Mouse (Mus musculus) T-helper 1 cell (primary cell): ENCODE data around the gene Arhgef6.

Source experiments
- in situ Hi-C: fragments of 300-600 bp; cut with MboI, MseI; formaldehyde crosslinking; loops from one replicate; pipeline ENCODE4 v1.15.1; 2025; ENCODE audit warnings: high pct_unique_total_duplicates

Gene Arhgef6

GRCm38 (mm10) chrX:57303188-57303878 lies 35.2 kb downstream of the Arhgef6 start:
- in situ Hi-C loops, result no loop called here

- in situ Hi-C loops, result no loop called here
These were observed 39.6 kb downstream of the Arhgef6 start for GRCm38 (mm10) chrX:57298946-57299345.

DNA sequence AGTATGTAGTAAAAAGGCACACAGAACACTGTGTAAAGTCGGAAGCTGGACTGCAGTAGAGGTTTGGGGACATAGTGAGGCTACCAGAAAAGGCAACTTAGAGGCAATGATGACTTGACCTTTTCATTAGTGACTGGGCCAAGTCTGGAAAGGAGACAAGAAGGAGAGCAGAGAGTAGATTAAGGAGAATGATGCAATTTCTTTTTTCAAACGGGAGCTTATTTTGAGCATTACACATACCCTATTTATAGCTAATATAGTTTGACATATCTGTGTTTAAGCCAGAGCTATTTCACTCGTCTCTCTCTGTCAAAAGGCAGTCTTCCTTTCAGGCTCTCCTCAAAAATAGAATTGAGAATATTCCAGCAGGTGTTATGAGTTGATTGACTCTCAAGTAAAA lies 50.1 kb downstream of the Arhgef6 start:
- in situ Hi-C loops, result no loop called here

- in situ Hi-C loops, result no loop called here
These were observed 52.2 kb downstream of the Arhgef6 start for GRCm38 (mm10) chrX:57286281-57286680.

- in situ Hi-C loops, result loop anchor here (5.0 kb wide), 1 partner anchor 45 kb away; no protein-coding TSS in a partner anchor
These were observed 56.3 kb downstream of the Arhgef6 start for GRCm38 (mm10) chrX:57282184-57282583.

GRCm38 (mm10) chrX:57277560-57278335 lies 60.8 kb downstream of the Arhgef6 start:
- in situ Hi-C loops, result no loop called here

DNA sequence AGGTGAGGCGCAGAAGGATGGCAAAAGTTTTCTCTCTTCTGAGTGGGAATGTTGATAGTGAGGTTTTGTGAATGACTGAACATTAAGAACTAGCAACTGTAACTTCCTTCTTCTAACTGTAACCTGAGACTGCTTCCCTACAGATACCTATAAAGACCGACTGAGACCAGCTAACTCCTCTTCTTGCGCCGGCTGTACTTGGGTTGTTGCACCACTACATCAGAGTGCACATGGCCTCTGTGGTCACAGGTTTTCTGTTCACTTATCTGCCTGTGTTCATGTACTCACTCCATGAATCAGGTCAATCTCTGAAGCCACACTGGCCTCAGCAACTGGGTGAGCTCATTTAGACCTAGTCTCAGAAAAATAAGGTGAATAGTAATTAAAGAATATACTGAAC lies 75.0 kb downstream of the Arhgef6 start:
- in situ Hi-C loops, result no loop called here

- in situ Hi-C loops, result no loop called here
These were observed 77.8 kb downstream of the Arhgef6 start for GRCm38 (mm10) chrX:57260744-57261143.

DNA sequence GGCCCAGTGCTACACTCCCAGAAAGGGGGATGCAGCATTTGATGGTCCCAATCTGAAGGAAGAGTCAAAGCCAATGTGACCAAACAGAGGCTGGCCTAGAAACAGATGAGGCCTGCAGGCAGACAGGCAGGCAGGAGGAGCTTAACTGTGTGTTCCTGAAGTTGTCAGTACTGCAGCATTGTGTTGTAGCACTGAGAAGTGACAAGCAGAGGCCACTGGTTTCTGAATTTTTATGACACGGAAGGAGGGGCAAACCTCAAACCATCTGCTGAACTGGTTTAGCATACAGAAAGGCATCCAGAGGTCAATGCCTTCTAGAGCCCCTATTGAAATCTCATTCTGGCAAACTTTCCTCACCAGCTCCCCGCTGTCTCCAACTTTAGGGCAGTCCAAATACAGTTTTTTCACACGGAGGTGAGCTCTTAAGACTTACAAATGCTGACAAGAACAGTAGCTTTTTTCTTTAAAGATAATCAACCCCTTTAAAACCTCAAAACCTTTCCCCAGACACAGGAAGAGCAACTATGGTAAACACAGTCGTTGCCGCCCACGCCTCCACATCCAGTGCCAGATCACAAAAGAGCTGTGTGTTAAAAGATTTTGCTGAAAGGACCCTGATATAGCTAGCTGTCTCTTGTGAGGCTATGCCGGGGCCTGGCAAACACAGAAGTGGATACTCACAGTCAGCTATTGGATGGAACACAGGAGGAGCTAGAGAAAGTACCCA lies 85.0 kb downstream of the Arhgef6 start:
- in situ Hi-C loops, result no loop called here

DNA sequence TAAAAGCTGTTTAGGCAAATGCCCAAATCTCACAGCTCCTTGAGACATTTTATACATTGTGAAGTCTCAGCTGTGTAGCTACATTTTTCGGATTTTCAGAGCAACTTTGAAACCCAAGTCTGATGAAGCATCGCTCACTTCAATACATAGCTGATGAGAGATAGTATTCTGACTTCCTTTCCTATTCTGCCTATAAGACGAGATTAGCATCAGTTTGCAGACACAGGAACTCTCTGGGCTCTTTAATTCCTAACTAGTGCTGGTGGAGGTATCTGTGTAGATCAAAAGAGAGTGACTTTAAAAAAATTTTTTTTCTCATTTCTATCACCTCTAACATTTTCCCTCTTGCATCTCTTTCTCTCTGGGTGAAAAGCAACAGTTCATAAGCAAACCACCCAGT lies 100.0 kb downstream of the Arhgef6 start:
- in situ Hi-C loops, result loop anchor here (5.0 kb wide), 1 partner anchor 44 kb away; no protein-coding TSS in a partner anchor

GRCm38 (mm10) chrX:57235982-57236381 lies 102.5 kb downstream of the Arhgef6 start:
- in situ Hi-C loops, result loop anchor here (5.0 kb wide), 1 partner anchor 46 kb away; no protein-coding TSS in a partner anchor

- in situ Hi-C loops, result no loop called here
These were observed 104.9 kb downstream of the Arhgef6 start for GRCm38 (mm10) chrX:57233596-57233995.

- in situ Hi-C loops, result no loop called here
These were observed 110.4 kb downstream of the Arhgef6 start for GRCm38 (mm10) chrX:57228178-57228577.

DNA sequence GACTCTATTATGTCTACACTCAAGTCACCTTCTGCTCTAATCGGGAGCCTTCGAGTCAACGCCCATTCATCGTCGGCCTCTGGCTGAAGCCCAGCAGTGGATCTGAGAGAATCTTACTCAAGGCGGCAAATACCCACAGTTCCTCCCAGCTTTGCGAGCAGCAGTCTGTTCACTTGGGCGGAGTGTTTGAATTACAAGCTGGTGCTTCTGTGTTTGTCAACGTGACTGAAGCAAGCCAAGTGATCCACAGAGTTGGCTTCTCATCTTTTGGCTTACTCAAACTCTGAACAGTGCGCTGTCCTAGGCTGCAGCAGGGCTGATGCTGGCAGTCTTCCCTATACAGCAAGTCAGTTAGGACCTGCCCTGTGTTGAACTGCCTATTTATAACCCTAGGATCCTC lies 115.2 kb downstream of the Arhgef6 start:
- in situ Hi-C loops, result no loop called here

DNA sequence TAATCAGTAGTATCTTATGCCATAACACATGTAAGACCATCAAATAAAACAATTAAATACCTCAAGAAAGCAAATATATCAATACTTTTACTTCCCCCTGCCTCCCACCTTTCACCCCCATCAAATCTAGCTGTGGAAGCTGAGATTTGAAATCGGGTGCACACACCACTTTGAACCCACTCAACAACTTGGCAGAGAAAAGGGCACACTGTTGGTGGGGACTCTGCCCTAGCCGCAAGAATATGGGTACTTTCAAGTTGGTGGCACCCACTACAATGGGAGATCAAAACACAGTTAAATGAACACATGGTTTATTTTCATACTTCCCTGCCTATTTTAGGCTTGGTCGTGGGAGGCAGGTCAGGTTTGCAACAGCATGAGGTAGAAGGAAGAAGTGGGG lies 116.6 kb downstream of the Arhgef6 start:
- in situ Hi-C loops, result no loop called here

DNA sequence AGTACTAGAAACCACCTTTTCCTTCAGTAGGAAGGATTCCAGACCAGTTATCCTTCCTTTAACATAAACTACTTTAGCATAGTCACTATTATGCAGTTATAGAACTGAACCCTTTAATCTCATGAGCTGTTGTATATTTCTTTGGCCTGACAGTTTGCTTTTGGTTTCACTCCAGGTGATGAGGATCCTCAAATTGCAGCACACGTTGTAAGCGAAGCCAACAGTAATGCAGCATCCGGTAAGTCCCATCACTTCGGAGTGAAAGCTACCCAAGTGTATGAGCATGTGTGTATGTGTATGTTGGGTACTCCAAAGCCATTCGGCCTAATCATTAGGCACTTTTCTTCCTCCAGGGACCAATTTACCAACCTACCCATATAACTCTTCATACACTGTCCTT lies 119.0 kb downstream of the Arhgef6 start:
- in situ Hi-C loops, result no loop called here

DNA sequence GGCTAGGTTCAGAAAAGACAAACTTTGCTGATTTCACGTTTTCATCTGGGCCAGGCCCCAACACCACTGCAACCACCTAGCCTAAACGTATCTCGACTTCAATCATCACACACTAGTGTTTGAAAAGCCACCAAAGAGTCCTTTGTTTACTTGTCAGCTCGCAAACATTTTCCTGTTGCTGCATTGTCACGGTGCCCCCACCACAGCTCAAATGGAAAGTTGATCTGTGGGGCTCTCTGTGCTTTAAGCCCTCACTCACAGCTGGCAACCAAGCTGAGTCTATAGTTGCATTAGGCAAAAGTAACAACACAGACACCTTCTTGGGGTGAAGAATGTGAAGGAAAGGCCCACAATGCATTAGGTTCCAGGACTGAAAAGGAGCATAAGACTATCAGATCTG lies 122.3 kb downstream of the Arhgef6 start:
- in situ Hi-C loops, result no loop called here

GRCm38 (mm10) chrX:57215495-57215894 lies 123.0 kb downstream of the Arhgef6 start:
- in situ Hi-C loops, result no loop called here

- in situ Hi-C loops, result no loop called here
These were observed 125.7 kb downstream of the Arhgef6 start for GRCm38 (mm10) chrX:57212862-57213261.

DNA sequence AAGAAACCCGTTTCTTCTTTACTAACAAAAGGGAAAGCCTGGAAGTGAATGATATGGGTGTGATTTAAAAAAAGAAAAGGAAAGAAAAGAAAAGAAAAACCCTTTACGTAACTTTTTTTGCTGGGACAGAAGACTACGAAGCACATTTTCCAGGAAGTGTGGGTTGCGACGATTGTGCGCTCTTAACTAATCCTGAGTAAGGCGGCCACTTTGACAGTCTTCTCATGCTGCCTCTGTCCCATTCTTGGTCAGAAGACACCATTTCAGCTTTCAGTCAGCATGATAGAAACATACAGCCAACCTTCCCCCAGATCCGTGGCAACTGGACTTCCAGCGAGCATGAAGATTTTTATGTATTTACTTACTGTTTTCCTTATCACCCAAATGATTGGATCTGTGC lies 126.7 kb downstream of the Arhgef6 start, which contains the start of gene Cd40lg:
Cd40lg (plus strand) TSS at position 268 of the 400 bp plus-strand sequence.
- in situ Hi-C loops, result no loop called here

DNA sequence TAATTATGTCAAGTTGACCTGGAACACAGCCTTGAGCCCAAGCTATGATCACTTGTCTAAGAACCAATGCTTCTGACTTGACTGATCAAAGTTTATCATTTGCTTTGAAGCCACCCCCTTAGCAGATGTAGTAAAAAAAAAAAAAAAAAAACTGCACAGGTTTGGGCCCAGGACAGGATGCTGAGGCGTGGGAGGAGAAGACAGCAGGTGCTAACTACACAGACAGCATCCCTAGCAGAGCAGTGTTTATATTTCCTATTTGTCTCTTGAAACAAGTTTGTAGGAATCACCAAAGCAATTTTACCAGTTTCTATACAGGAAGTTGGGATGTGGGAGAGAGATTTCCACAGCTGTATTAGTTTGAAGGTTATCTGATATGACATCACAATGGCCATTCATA lies 127.9 kb downstream of the Arhgef6 start:
- in situ Hi-C loops, result no loop called here

GRCm38 (mm10) chrX:57200397-57200796 lies 138.1 kb downstream of the Arhgef6 start:
- in situ Hi-C loops, result no loop called here
